19 mouse cellular contexts compared by ENCODE assay signal in genomic region chr4:136960068-136960467, GRCm38 (mm10). TPM values are rescaled to one million over a fixed set of nuclear protein-coding genes. Genes with fewer than 3 reads are reported as not detected.
"Had no signal": no experiment of that assay in that cellular context is flagged by ENCODE, and none has a peak within 500 bp of the region (broad histone marks: within the 10 kb centered on the region; RNA-seq: fewer than 3 reads in every experiment).

No protein-coding gene starts in this region.

- H3K36me3 ChIP-seq: lung, embryonic 15.5 days; midbrain, embryonic 13.5 days; midbrain, embryonic 15.5 days; neural tube, embryonic 12.5 days; stomach, embryonic 15.5 days had no signal

- H3K4me3 ChIP-seq: lung, embryonic 15.5 days; megakaryocyte, embryonic 14.5 days; midbrain, embryonic 13.5 days; midbrain, embryonic 15.5 days; neural tube, embryonic 12.5 days; stomach, embryonic 15.5 days had no signal

- H3K4me2 ChIP-seq: lung, embryonic 15.5 days; midbrain, embryonic 11.5 days; midbrain, embryonic 13.5 days; midbrain, embryonic 15.5 days; neural tube, embryonic 12.5 days; stomach, embryonic 15.5 days had no signal

- H3K27ac ChIP-seq: lung, embryonic 15.5 days; macrophage; midbrain, embryonic 13.5 days; midbrain, embryonic 15.5 days; neural tube, embryonic 12.5 days; stomach, embryonic 15.5 days; stomach, postnatal 0 days had no signal

- H3K9ac ChIP-seq: lung, embryonic 15.5 days; midbrain, embryonic 13.5 days; midbrain, embryonic 15.5 days; neural tube, embryonic 12.5 days; stomach, embryonic 15.5 days had no signal

- H3K4me1 ChIP-seq: megakaryocyte, embryonic 14.5 days had no signal

- DNase-seq: lung, adult 2 months; lung, postnatal 14 days; lung, postnatal 36 days; right cerebral cortex, postnatal 14 days; thymus, adult 2 months; thymus, postnatal 25 days; thymus, postnatal 4 days had no signal

- H3K9me3 ChIP-seq: lung, embryonic 15.5 days; megakaryocyte, embryonic 14.5 days; midbrain, embryonic 13.5 days; midbrain, embryonic 15.5 days; neural tube, embryonic 12.5 days; stomach, embryonic 15.5 days had no signal

RNA-seq across cellular contexts. Expression of gene Epha8, which starts 3.5 kb away (rescaled TPM):
- total RNA-seq: megakaryocyte progenitor cell, adult 5-6 weeks; monocyte, adult 5-6 weeks; neutrophil, adult 5-6 weeks had no signal
- polyA plus RNA-seq: macrophage had no signal
